Mouse (Mus musculus) thymus, adult 2 months (tissue): Measurements from ENCODE around the gene Otop2.

Experiments
- CTCF ChIP-seq: fragments of 200-500 bp; IDR thresholded peaks from 2 replicates; pipeline ENCODE4 v1.5.1; 2012; ENCODE audit warnings: mild to moderate bottlenecking, control low read depth, low read length, moderate library complexity, borderline replicate concordance; ENCODE audit not compliant: control insufficient read depth, poor library complexity, insufficient read depth; ENCODE audit errors: extremely low read depth
- POLR2A ChIP-seq: fragments of 200-500 bp; IDR thresholded peaks from 2 replicates; pipeline ENCODE4 v1.6.1; 2012; ENCODE audit warnings: mild to moderate bottlenecking, low read length, control low read depth, moderate library complexity; ENCODE audit not compliant: control insufficient read depth, poor library complexity, insufficient read depth; ENCODE audit errors: extremely low read depth

DNA sequence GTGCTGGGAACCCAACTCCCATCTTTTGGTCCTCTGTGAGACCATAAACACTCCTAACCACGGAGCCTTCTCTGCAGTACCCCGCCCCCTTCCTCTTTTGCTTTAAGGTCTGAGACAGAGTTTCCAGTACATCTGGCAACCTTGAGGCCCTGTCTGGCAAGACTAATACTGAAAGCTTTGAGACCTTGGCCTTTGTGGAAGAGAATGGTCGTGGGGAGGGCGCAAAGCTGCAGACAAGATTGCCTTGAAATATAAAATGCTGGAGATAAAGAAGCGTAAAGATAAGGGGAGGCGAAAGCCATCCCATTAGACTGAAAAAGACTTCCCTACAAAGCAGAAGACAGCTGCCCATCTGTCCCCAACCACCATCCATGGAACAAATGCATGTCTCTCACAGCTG, 31.5 kb upstream of the Otop2 start:
- TF ChIP-seq POLR2A (no peak), CTCF (no peak)
